16 mouse cellular contexts compared by ENCODE assay signal in genomic region chr10:126711758-126712157, GRCm38 (mm10).
"Had no signal": no experiment of that assay in that cellular context is flagged by ENCODE, and none has a peak within 500 bp of the region (broad histone marks: within the 10 kb centered on the region; RNA-seq: fewer than 3 reads in every experiment).

No protein-coding gene starts in this region.

- H3K9me3 ChIP-seq: limb, embryonic 15.5 days; midbrain, embryonic 13.5 days; neural tube, embryonic 13.5 days had no signal

- H3K4me1 ChIP-seq: limb, embryonic 15.5 days had no signal

- H3K27me3 ChIP-seq: limb, embryonic 15.5 days; midbrain, embryonic 13.5 days; neural tube, embryonic 13.5 days had no signal

- H3K36me3 ChIP-seq: limb, embryonic 15.5 days; midbrain, embryonic 13.5 days; neural tube, embryonic 13.5 days had no signal

- H3K4me3 ChIP-seq: limb, embryonic 15.5 days; midbrain, embryonic 13.5 days; myocyte; neural tube, embryonic 13.5 days had no signal

- H3K9ac ChIP-seq: limb, embryonic 15.5 days; liver, embryonic 14.5 days; liver, postnatal 0 days; lung, embryonic 14.5 days; midbrain, embryonic 13.5 days; neural tube, embryonic 13.5 days had no signal

- H3K27ac ChIP-seq: limb, embryonic 15.5 days; liver, embryonic 14.5 days; macrophage; midbrain, embryonic 13.5 days; neural tube, embryonic 13.5 days had no signal

- H3K4me2 ChIP-seq: limb, embryonic 15.5 days; liver, embryonic 11.5 days; lung, embryonic 14.5 days; midbrain, embryonic 13.5 days; neural tube, embryonic 13.5 days had no signal

- ATAC-seq: liver, postnatal 0 days; lung, postnatal 0 days; midbrain, embryonic 13.5 days; midbrain, embryonic 16.5 days had no signal

- DNase-seq: kidney, postnatal 14 days; kidney, postnatal 4 days; left cerebral cortex, postnatal 4 days; liver, postnatal 0 days; lung, embryonic 14.5 days; thymus, adult 18-20 months; thymus, postnatal 36 days had no signal
